Mouse (Mus musculus) stomach, embryonic 15.5 days (tissue): Measurements from ENCODE around the gene C2cd3. TPM values are rescaled to one million over a fixed set of nuclear protein-coding genes. Genes with fewer than 3 reads are reported as not detected.

Experiments used
- ATAC-seq: fragments of 200-750 bp; cut with Nextera tagmentation; 2 replicates; pipeline ENCODE4 v1.8.0; 2017; ENCODE audit warnings: low read depth, moderate number of reproducible peaks, moderate TSS enrichment; ENCODE audit not compliant: insufficient read depth, low FRiP score
- H3K27ac ChIP-seq: fragments of 300-500 bp; sonication (generic); 2 replicates; pipeline ENCODE4 v1.5.1; 2015; ENCODE audit warnings: mild to moderate bottlenecking, inconsistent platforms
- H3K27me3 ChIP-seq: fragments of 300-500 bp; sonication (generic); replicated peaks from 2 replicates; pipeline ENCODE4 v1.6.1; 2015; ENCODE audit warnings: inconsistent platforms
- H3K36me3 ChIP-seq: fragments of 300-500 bp; sonication (generic); 2 replicates; pipeline ENCODE4 v1.6.1; 2015; ENCODE audit warnings: inconsistent platforms
- H3K4me1 ChIP-seq: fragments of 300-500 bp; sonication (generic); 2 replicates; pipeline ENCODE4 v1.6.1; 2015; ENCODE audit warnings: inconsistent platforms
- H3K4me2 ChIP-seq: fragments of 300-500 bp; sonication (generic); 2 replicates; pipeline ENCODE4 v1.6.1; 2015; ENCODE audit warnings: mild to moderate bottlenecking, inconsistent platforms
- H3K4me3 ChIP-seq: fragments of 300-500 bp; sonication (generic); replicated peaks from 2 replicates; pipeline ENCODE4 v1.5.1; 2015; ENCODE audit warnings: inconsistent platforms
- H3K9ac ChIP-seq: fragments of 300-500 bp; sonication (generic); 2 replicates; pipeline ENCODE4 v1.6.1; 2015; ENCODE audit warnings: inconsistent platforms
- H3K9me3 ChIP-seq: fragments of 300-500 bp; sonication (generic); 2 replicates; pipeline ENCODE4 v1.6.1; 2016; ENCODE audit warnings: inconsistent platforms
- WGBS: fragments of 180-500 bp; shearing (Covaris S2); methylation state at CpG from one replicate; pipeline ENCODE4 v1.1.7; 2015; 5-methylcytosine and 5-hydroxymethylcytosine counted together
- polyA plus RNA-seq: library from polyadenylated mRNA; unstranded; fragments of >200 nt; fragmentation: Nextera tagmentation; extraction: Ambion mirVana; gene quantifications from 2 replicates; pipeline ENCODE4 v1.2.1, GENCODE M21; 2015

The C2cd3 gene
- polyA plus RNA-seq, 1 experiment from 2014 or later: 18.5 TPM

DNA sequence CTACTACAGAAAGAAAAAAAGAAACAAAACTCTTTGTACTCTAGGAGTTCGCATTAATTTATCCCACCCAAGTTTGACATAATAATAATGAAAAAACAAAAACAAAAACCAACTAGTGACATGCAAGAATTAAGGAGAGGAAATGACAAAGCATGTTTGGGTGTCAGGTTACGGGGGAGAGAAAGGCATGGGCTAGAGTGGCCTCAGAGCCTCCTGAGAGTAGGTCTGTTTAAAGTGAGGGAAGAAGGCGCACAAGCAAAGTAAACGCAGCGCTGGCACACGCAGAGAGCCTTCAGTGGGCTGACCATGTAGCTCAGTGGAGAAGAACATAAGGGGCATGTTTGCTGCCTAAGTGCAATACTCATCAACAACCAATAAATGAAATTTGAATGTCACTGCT lies 7.1 kb upstream of the C2cd3 start:
- Histone ChIP-seq H3K36me3 (no peaks in the 10 kb centered on the region), H3K4me1 (no peaks in the 10 kb centered on the region; the same call in 1 of the 2 replicates), H3K4me3 (no peak overlapping the region), H3K9me3 (no peaks in the 10 kb centered on the region), H3K27me3 (no peaks in the 10 kb centered on the region), H3K27ac (no peak overlapping the region), H3K9ac (no peak overlapping the region), H3K4me2 (no peak overlapping the region)
- WGBS: 37% methylated on average over 6 of the region's 6 CpGs
- no peak for ATAC-seq

DNA sequence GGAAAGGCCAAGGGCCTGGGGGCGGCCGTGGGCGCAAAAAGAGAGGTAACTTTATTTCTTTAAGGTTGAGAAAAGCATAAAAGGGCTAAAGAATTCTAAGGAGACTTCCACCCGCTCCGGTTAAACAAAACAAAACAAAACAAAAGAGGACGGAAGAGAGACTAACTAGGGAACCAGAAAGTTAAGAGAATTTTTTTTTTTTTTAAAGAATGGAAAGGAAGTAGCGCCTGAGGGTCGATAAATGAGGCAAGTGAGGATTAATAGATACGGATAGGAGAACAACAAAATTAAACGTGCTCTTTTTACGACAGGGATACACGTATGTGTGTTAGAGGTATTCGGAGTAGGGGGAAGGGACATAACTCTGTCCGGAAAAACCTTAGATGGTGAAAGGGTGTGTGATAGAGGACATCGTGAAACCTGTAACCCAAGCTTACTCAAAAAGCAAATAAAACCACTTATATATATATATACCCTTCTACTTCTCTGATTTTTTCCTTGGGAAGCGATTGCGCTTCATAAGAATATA lies 483 bp downstream of the C2cd3 start:
- no peak for ATAC-seq
- Histone ChIP-seq H3K4me1 (peaks cover 6% of the 10 kb centered on the region; the same call in 1 of the 2 replicates), H3K9ac (peak overlapping the region; percentile 46; the same call in 1 of the 2 replicates), H3K27me3 (no peaks in the 10 kb centered on the region), H3K4me3 (peak overlapping the region; percentile 83), H3K9me3 (no peaks in the 10 kb centered on the region), H3K4me2 (peak overlapping the region; percentile 60), H3K27ac (peak overlapping the region; percentile 87), H3K36me3 (peaks cover 6% of the 10 kb centered on the region; the same call in 1 of the 2 replicates)
- WGBS: 4% methylated on average over 17 of the region's 17 CpGs

DNA sequence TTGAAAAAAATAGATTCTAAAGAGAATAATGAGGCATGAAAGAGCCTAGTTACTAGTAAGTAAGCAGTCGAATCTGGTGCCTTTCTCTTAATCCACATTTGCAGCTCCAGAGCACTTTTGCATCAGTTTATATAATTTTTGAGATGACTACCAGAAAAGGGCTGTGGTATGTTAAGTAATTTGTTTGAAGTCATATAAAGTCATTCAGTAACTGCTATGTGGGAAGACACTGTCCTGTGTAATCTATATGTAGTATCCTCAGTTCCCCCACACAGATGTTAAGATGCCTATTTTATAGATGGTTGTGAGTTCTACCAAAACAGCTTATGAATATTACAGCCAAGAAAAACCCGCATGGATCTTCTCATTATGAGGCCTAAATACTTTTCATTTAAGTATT lies 6.2 kb downstream of the C2cd3 start:
- Histone ChIP-seq H3K9me3 (no peaks in the 10 kb centered on the region), H3K9ac (no peak overlapping the region), H3K4me2 (no peak overlapping the region), H3K36me3 (peaks cover 17% of the 10 kb centered on the region; the same call in 1 of the 2 replicates), H3K4me1 (no peaks in the 10 kb centered on the region), H3K27ac (no peak overlapping the region), H3K27me3 (no peaks in the 10 kb centered on the region), H3K4me3 (no peak overlapping the region)
- no peak for ATAC-seq
- 83% methylated on average over 2 of the region's 2 CpGs for WGBS

GRCm38 (mm10) chr7:100381161-100381560 lies 9.1 kb downstream of the C2cd3 start:
- Histone ChIP-seq H3K27ac (no peak overlapping the region), H3K4me1 (no peaks in the 10 kb centered on the region), H3K27me3 (no peaks in the 10 kb centered on the region), H3K9ac (no peak overlapping the region), H3K36me3 (0 out of 2 replicates have a peak, but pooled peaks cover 13% of the 10 kb centered on the region), H3K4me3 (no peak overlapping the region), H3K4me2 (no peak overlapping the region), H3K9me3 (no peaks in the 10 kb centered on the region)
- ATAC-seq: no peak

- H3K4me1 ChIP-seq: no peaks in the 10 kb centered on the region
- no peaks in the 10 kb centered on the region for H3K9me3 ChIP-seq
- no peak overlapping the region for H3K4me3 ChIP-seq
- 89% methylated on average over 2 of the region's 2 CpGs for WGBS
- no peak overlapping the region for H3K27ac ChIP-seq
- no peak overlapping the region for H3K9ac ChIP-seq
- H3K36me3 ChIP-seq: 0 out of 2 replicates have a peak, but pooled peaks cover 11% of the 10 kb centered on the region
- no peak for ATAC-seq
- H3K27me3 ChIP-seq: no peaks in the 10 kb centered on the region
- H3K4me2 ChIP-seq: no peak overlapping the region
Observed at GRCm38 (mm10) chr7:100383207-100383606, 11.2 kb downstream of the C2cd3 start.

DNA sequence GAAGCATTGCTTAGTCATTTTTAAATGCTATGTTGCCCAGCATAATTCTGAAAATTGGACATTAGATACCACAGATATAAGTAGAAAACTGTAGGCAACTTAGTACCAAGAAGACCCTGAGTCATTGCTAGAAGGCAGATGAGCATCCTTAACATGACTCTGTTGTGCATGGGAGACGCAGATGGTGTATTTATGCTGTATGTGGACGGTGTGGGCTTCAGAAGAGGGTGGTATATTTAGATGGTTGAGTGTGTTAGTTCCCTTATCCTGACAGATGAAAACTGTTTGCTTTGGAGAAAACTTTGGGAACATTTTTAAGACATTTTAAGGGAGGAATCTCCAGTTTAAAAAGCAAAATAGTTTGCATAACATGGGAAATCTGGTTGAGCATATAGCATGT lies 16.1 kb downstream of the C2cd3 start:
- Histone ChIP-seq H3K4me3 (no peak overlapping the region), H3K27ac (no peak overlapping the region), H3K4me2 (no peak overlapping the region), H3K4me1 (no peaks in the 10 kb centered on the region), H3K27me3 (no peaks in the 10 kb centered on the region), H3K9me3 (no peaks in the 10 kb centered on the region), H3K36me3 (peaks cover 12% of the 10 kb centered on the region; the same call in 1 of the 2 replicates), H3K9ac (no peak overlapping the region)
- no peak for ATAC-seq
- WGBS: 90% methylated on average over 2 of the region's 2 CpGs

GRCm38 (mm10) chr7:100390166-100390565 lies 18.1 kb downstream of the C2cd3 start:
- H3K9me3 ChIP-seq: no peaks in the 10 kb centered on the region
- no peak for ATAC-seq
- no peaks in the 10 kb centered on the region for H3K27me3 ChIP-seq
- no peak overlapping the region for H3K4me3 ChIP-seq
- H3K4me1 ChIP-seq: no peaks in the 10 kb centered on the region
- no peak overlapping the region for H3K9ac ChIP-seq
- no peak overlapping the region for H3K27ac ChIP-seq
- no peak overlapping the region for H3K4me2 ChIP-seq
- peaks cover 23% of the 10 kb centered on the region; the same call in 1 of the 2 replicates for H3K36me3 ChIP-seq
- WGBS: 82% methylated on average over 8 of the region's 8 CpGs

GRCm38 (mm10) chr7:100392265-100392664 lies 20.2 kb downstream of the C2cd3 start:
- 62% methylated on average over 2 of the region's 2 CpGs for WGBS
- Histone ChIP-seq H3K4me2 (no peak overlapping the region), H3K27me3 (no peaks in the 10 kb centered on the region), H3K4me1 (no peaks in the 10 kb centered on the region), H3K27ac (no peak overlapping the region), H3K9me3 (no peaks in the 10 kb centered on the region), H3K4me3 (no peak overlapping the region), H3K36me3 (peaks cover 28% of the 10 kb centered on the region; the same call in 1 of the 2 replicates), H3K9ac (no peak overlapping the region)
- ATAC-seq: no peak

- no peak overlapping the region for H3K4me3 ChIP-seq
- no peak overlapping the region for H3K9ac ChIP-seq
- no peaks in the 10 kb centered on the region for H3K4me1 ChIP-seq
- no peak overlapping the region for H3K27ac ChIP-seq
- peaks cover 24% of the 10 kb centered on the region; the same call in 1 of the 2 replicates for H3K36me3 ChIP-seq
- H3K4me2 ChIP-seq: no peak overlapping the region
- ATAC-seq: no peak
- H3K9me3 ChIP-seq: no peaks in the 10 kb centered on the region
- H3K27me3 ChIP-seq: no peaks in the 10 kb centered on the region
- WGBS: 66% methylated on average over 8 of the region's 8 CpGs
Observed at GRCm38 (mm10) chr7:100399231-100399913, 27.3 kb downstream of the C2cd3 start.

DNA sequence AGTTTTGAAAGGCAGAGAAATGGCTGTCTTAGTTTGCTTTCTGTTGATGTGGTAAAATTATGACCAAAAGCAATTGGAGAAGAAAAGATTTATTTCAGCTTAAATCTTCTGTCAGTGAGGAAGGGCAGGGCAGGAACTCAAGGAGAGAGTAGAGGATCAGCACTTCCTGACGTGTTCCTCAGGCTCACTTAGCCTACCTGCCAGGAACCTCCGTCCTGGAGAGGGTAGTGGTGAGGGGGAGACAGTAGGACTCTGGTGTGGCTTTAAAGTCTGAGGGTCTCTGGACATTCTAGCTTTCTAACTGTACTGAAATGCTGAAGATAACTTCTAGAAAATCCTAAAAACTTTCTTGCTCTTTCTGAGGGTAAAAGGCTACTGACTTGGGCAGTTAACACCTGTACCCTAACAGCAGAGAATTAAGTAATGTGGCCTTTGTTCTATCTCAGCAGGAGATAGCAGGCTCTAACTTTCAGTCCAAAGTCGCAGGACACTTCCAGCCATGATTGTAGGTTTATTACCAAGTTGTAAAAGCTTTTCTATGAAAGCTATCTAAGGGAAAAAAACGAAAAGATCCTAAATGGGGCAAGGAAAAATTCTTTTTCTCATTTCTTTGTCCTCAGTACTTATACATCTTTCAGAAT lies 29.0 kb downstream of the C2cd3 start:
- Histone ChIP-seq H3K27ac (no peak overlapping the region), H3K4me2 (no peak overlapping the region), H3K4me1 (no peaks in the 10 kb centered on the region), H3K4me3 (no peak overlapping the region), H3K9ac (no peak overlapping the region), H3K9me3 (no peaks in the 10 kb centered on the region), H3K36me3 (peaks cover 13% of the 10 kb centered on the region; the same call in 1 of the 2 replicates), H3K27me3 (no peaks in the 10 kb centered on the region)
- no peak for ATAC-seq
- 42% methylated on average over 4 of the region's 4 CpGs for WGBS

GRCm38 (mm10) chr7:100402715-100403114 lies 30.7 kb downstream of the C2cd3 start:
- Histone ChIP-seq H3K4me3 (no peak overlapping the region), H3K4me1 (no peaks in the 10 kb centered on the region), H3K9ac (no peak overlapping the region), H3K9me3 (no peaks in the 10 kb centered on the region), H3K4me2 (no peak overlapping the region), H3K27me3 (no peaks in the 10 kb centered on the region), H3K27ac (no peak overlapping the region), H3K36me3 (peaks cover 28% of the 10 kb centered on the region)
- no peak for ATAC-seq
- 68% methylated on average over 4 of the region's 4 CpGs for WGBS

GRCm38 (mm10) chr7:100407677-100408076 lies 35.6 kb downstream of the C2cd3 start:
- peaks cover 34% of the 10 kb centered on the region for H3K36me3 ChIP-seq
- WGBS: 92% methylated on average over 5 of the region's 5 CpGs
- ATAC-seq: no peak

More at GRCm38 (mm10) chr7:100407677-100408076, 35.6 kb downstream of the C2cd3 start:
- H3K27me3 ChIP-seq: no peaks in the 10 kb centered on the region
- H3K27ac ChIP-seq: no peak overlapping the region
- no peaks in the 10 kb centered on the region for H3K4me1 ChIP-seq
- H3K4me3 ChIP-seq: no peak overlapping the region
- no peaks in the 10 kb centered on the region for H3K9me3 ChIP-seq
- H3K4me2 ChIP-seq: no peak overlapping the region
- H3K9ac ChIP-seq: no peak overlapping the region
